Mouse (Mus musculus) kidney, adult 2 months (tissue): ENCODE measurements around the gene Slc4a1. TPM values are rescaled to one million over a fixed set of nuclear protein-coding genes. Genes with fewer than 3 reads are reported as not detected.

Experiments used
- DNase-seq: peaks from one replicate; pipeline ENCODE4 v3.0.0; 2021
- H3K27ac ChIP-seq: fragments of 200-500 bp; 2 replicates; pipeline ENCODE4 v1.5.1; 2012; ENCODE audit warnings: low read depth, low read length, control low read depth, inconsistent platforms; ENCODE audit not compliant: insufficient read depth
- H3K27me3 ChIP-seq: fragments of 200-500 bp; replicated peaks from 2 replicates; pipeline ENCODE4 v1.6.1; 2012; ENCODE audit warnings: mild to moderate bottlenecking, moderate library complexity, low read length, inconsistent platforms; ENCODE audit not compliant: control insufficient read depth, insufficient read depth
- H3K36me3 ChIP-seq: fragments of 200-500 bp; 2 replicates; pipeline ENCODE4 v1.6.1; 2012; ENCODE audit warnings: mild to moderate bottlenecking, moderate library complexity, low read length, inconsistent platforms; ENCODE audit not compliant: control insufficient read depth, insufficient read depth
- H3K4me1 ChIP-seq: fragments of 200-500 bp; 2 replicates; pipeline ENCODE4 v1.6.1; 2011; ENCODE audit warnings: low read length; ENCODE audit not compliant: control insufficient read depth, insufficient read depth
- H3K4me3 ChIP-seq: fragments of 200-500 bp; 2 replicates; pipeline ENCODE4 v1.5.1; 2011; ENCODE audit warnings: mild to moderate bottlenecking, low read depth, low read length, control low read depth; ENCODE audit not compliant: insufficient read depth
- CTCF ChIP-seq: fragments of 200-500 bp; conservative IDR thresholded peaks from 2 replicates; pipeline ENCODE4 v1.5.1; 2011; ENCODE audit warnings: low read depth, mild to moderate bottlenecking, control low read depth, low read length, moderate library complexity, mixed read lengths; ENCODE audit not compliant: insufficient read depth, insufficient read length
- POLR2A ChIP-seq: fragments of 200-500 bp; IDR thresholded peaks from one replicate; pipeline ENCODE4 v1.6.1; 2011; ENCODE audit warnings: low read depth, low read length, control low read depth
- WGBS: fragments of 180-500 bp; shearing (Covaris S2); methylation state at CpG from one replicate; pipeline ENCODE4 v1.1.7; 2018; 5-methylcytosine and 5-hydroxymethylcytosine counted together
- polyA plus RNA-seq: library from polyadenylated mRNA; depleted of rRNA; stranded (reverse); fragments of >200 nt; gene quantifications from 2 replicates; pipeline ENCODE4 v1.2.3, GENCODE M21; 2012

The Slc4a1 gene
- polyA plus RNA-seq, 1 experiment, result 90.6 TPM

DNA sequence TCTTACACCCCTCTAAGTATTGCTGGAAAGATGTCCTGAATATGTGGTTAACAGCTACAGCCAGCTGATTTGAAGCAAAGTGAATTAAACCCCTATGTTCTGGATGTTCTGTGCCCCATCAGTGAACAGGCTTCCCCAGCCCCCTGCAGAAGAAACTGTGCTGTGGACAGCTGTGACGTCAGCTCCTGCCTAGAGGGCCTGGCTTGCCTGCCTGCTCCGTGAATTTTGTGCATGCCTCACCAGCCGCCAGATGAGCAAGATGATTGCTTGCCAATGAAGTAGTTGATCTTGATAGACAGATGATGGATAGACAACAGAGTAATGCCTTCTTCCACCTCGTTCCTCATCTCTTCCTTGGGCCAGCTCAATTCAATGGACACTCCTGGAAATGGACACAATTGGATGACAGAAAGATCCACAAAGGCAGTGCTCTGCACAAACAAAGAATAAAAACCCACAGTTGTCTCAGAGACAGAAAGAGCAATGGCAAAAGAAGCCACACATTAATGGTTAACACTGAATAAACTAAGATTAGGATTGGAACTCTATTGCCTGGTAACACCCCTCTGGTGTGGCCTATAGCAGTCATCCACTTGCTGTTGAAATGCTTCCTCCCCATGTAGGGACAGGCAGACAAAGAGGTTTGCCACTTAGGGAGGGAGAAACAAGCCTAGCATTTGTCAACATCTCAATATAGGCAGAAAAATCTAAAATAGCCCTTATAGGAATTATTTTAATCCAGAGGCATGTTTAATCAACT lies 15.5 kb upstream of the Slc4a1 start:
- Histone ChIP-seq H3K27ac (no peak overlapping the region), H3K36me3 (no peaks in the 10 kb centered on the region), H3K27me3 (no peaks in the 10 kb centered on the region), H3K4me3 (no peak overlapping the region), H3K4me1 (no peaks in the 10 kb centered on the region)
- WGBS, result 59% methylated on average over 4 of the region's 4 CpGs
- DNase-seq, result no peak
- no peak for TF ChIP-seq POLR2A
- no peak for TF ChIP-seq CTCF

DNA sequence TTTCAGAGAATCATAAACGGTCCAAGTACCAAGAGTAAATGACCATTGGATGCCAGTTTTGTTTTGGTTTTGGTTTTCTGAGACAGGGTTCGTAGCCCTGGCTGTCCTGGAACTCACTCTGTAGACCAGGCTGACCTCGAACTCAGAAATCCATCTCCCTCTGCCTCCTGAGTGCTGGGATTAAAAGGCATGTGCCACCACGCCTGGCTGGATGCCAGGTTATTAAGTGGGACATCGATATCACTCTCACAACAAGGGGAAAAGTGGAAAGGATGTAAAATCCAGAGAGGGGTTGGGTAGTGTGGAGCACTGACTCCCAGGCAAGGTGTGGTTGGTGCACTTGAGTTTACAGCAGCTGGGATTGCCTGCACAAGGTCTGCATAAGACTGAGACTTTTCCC lies 14.1 kb upstream of the Slc4a1 start:
- peaks cover 4% of the 10 kb centered on the region; the same call in 1 of the 2 replicates for H3K4me1 ChIP-seq
- 66% methylated on average over 5 of the region's 5 CpGs for WGBS
- no peaks in the 10 kb centered on the region for H3K36me3 ChIP-seq
- no peak overlapping the region for H3K27ac ChIP-seq
- DNase-seq, result no peak
- TF ChIP-seq POLR2A (no peak), CTCF (no peak)
- H3K4me3 ChIP-seq, result no peak overlapping the region
- H3K27me3 ChIP-seq, result no peaks in the 10 kb centered on the region

DNA sequence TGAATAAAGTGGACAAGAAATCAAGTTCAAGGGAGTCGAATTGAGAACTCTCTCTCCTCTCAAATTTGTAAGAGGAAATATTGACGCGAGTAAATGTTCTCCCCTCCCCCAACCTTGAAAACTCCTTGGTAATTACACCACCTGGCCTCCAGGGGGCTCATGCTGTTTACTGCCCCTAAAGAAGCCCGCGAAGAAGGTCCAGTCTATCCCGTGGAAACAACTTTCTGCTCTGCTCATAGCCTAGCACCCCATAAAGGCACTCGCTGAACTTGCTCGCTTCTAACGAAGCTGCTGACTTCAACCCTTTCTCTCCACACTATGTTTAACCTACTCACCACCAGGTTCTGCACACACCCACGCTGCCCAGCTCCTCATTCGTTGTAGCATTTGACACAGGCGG lies 11.2 kb upstream of the Slc4a1 start:
- 71% methylated on average over 12 of the region's 12 CpGs for WGBS
- Histone ChIP-seq H3K4me1 (peaks cover 7% of the 10 kb centered on the region; the same call in 1 of the 2 replicates), H3K27me3 (no peaks in the 10 kb centered on the region), H3K27ac (no peak overlapping the region), H3K4me3 (no peak overlapping the region), H3K36me3 (no peaks in the 10 kb centered on the region)
- 0 out of 2 replicates have a peak, but pooled peaks have one; percentile 22 for TF ChIP-seq CTCF
- TF ChIP-seq POLR2A, result no peak
- DNase-seq, result no peak

DNA sequence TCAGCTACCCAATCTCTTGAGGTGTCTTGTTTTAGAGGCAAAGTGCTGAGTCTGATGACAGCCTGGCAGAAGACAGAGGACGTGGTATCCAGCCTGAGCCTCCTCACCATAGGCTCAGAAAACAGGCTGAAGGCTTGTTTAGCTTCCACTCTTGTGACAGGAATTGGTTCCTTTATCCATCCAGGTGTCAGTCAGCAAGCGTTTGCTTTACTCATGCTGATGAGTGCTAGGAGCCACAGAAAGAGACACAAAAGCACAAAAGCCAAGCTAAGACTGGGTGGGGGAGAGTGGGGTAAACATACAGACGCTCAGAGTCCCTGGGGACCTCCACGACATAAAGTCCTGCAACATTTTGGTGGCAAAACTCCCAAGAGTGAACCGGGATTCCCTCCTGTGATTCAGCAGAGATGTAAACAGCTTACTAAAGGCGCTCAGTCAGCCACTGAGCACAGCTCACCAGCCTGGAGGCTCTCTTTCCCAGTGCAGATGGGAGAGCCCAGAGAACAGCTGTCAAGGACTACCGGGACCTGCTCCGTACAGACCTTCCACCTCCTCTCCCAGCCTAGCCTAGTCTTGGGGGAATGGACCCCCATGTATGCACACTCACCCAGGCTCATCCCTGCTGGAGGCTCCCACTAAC lies 10.3 kb upstream of the Slc4a1 start:
- 40% methylated on average over 8 of the region's 8 CpGs for WGBS
- Histone ChIP-seq H3K36me3 (no peaks in the 10 kb centered on the region), H3K27ac (peak overlapping the region; percentile 24; the same call in 1 of the 2 replicates), H3K4me1 (peaks cover 7% of the 10 kb centered on the region; the same call in 1 of the 2 replicates), H3K27me3 (no peaks in the 10 kb centered on the region), H3K4me3 (no peak overlapping the region)
- TF ChIP-seq CTCF (no peak), POLR2A (no peak)
- DNase-seq, result no peak

DNA sequence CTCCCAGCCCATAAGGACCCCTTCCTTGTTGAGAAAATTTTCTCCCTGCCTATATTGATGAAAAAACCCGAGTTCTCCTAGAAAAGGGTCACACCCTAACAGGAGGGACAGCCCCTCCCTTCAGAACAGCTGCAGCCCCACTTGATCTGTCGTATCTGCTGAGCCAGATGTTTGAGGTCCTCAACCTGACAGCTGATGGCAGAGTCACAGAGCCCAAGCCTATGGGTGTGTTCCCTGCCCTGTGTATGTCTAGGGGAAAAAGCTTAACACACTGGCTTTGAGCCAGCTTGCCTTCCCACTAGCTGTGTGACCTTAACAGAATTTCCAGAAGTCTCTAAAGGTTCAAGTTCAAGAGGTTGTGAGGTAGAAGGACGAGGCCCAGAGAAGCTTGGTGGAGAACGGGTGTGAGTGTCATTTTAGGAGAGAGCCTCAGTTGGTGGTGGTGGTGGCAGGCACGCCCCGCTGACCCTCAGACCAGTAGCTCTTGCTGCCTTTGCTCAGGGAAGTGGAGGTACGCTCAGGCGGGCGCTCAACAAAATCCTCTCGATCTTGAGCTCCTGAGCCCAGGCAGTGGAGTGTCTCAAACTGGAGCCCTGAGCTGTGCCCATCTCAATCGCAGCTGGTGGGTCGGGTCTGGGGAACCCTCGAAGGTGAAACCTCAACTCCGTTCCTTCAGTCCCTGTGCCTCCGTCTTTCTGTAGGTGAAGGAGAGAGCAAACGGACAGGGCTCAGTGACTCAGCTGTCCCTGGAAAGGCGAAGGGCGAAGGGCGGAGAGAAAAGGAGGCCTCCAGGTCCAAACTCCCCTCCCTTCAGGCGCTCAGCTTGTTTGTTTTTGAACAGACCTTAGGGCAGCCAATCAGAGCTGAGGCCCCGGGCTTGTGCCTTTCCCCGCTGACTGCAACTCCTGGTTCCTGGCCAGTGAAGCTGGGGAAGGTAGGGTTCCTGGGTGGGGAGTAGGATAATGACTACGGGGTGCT lies 9.5 kb upstream of the Slc4a1 start:
- peak; percentile 93 for DNase-seq
- peak overlapping the region; percentile 82 for H3K27ac ChIP-seq
- H3K36me3 ChIP-seq, result no peaks in the 10 kb centered on the region
- no peaks in the 10 kb centered on the region for H3K27me3 ChIP-seq
- no peak overlapping the region for H3K4me3 ChIP-seq
- TF ChIP-seq CTCF (no peak), POLR2A (peak; percentile 15)
- WGBS, result 15% methylated on average over 23 of the region's 23 CpGs
- H3K4me1 ChIP-seq, result peaks cover 7% of the 10 kb centered on the region; the same call in 1 of the 2 replicates

DNA sequence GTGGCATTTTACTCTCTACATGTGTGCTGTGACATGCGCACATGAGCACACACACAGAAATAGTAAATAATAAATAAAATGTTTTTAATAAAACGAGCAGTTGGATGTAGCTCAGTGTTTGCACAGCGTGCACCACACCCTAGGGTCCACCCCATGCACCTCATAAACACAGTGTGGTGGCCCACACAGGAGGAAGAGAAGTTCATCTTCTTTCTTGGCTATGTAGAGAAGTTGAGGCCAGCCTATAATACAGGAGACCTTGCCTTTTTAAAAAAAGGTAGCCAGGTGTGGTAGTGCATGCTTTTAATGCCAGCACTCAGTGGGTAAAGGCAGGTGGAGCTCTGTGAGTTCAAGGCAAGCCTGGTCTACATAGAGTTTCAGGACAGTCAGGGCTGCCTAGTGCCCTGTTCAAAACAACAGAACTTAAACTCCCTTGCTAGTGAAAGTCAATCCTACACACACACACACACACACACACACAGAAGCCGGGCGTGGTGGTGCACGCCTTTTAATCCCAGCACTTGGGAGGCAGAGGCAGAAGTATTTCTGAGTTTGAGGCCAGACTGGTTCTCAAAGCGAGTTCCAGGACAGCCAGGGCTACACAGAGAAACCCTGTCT lies 8.2 kb upstream of the Slc4a1 start:
- DNase-seq, result no peak
- no peak overlapping the region for H3K27ac ChIP-seq
- WGBS, result 92% methylated on average over 7 of the region's 7 CpGs
- no peak for TF ChIP-seq POLR2A
- no peak for TF ChIP-seq CTCF
- no peaks in the 10 kb centered on the region for H3K36me3 ChIP-seq
- H3K27me3 ChIP-seq, result no peaks in the 10 kb centered on the region
- peaks cover 13% of the 10 kb centered on the region; the same call in 1 of the 2 replicates for H3K4me1 ChIP-seq
- no peak overlapping the region for H3K4me3 ChIP-seq
